Mouse (Mus musculus) liver, postnatal 0 days (tissue): ENCODE data around the gene Fgf12. TPM values are rescaled to one million over a fixed set of nuclear protein-coding genes. Genes with fewer than 3 reads are reported as not detected.
A peak's percentile ranks its signal among the peaks of the same experiment; 100 is the strongest.

Source experiments
- ATAC-seq: fragments of 200-750 bp; cut with Nextera tagmentation; 2 replicates; pipeline ENCODE4 v1.8.0; 2017; ENCODE audit warnings: mild to moderate bottlenecking, moderate library complexity
- DNase-seq: peaks from one replicate; pipeline ENCODE4 v3.0.0-alpha.2; 2016
- H3K27ac ChIP-seq: fragments of 300-500 bp; sonication (generic); 2 replicates; pipeline ENCODE4 v1.5.1; 2014; ENCODE audit warnings: antibody characterized with exemption, moderate library complexity, mild to moderate bottlenecking, low read depth
- H3K27me3 ChIP-seq: fragments of 300-500 bp; sonication (generic); 2 replicates; pipeline ENCODE4 v1.6.1; 2014; ENCODE audit warnings: low read length, control low read depth, mixed read lengths; ENCODE audit not compliant: insufficient read depth
- H3K36me3 ChIP-seq: fragments of 300-500 bp; sonication (generic); replicated peaks from 2 replicates; pipeline ENCODE4 v1.6.1; 2014; ENCODE audit warnings: mild to moderate bottlenecking, control low read depth, low read length, moderate library complexity, mixed read lengths; ENCODE audit not compliant: insufficient read depth
- H3K4me1 ChIP-seq: fragments of 300-500 bp; sonication (generic); 2 replicates; pipeline ENCODE4 v1.6.1; 2014; ENCODE audit warnings: antibody characterized with exemption, mild to moderate bottlenecking, control low read depth; ENCODE audit not compliant: insufficient read depth
- H3K4me2 ChIP-seq: fragments of 300-500 bp; sonication (generic); 2 replicates; pipeline ENCODE4 v1.6.1; 2014; ENCODE audit warnings: low read depth, mild to moderate bottlenecking, low read length, moderate library complexity, mixed read lengths
- H3K4me3 ChIP-seq: fragments of 300-500 bp; sonication (generic); 2 replicates; pipeline ENCODE4 v1.5.1; 2014; ENCODE audit warnings: low read depth, low read length
- H3K9ac ChIP-seq: fragments of 300-500 bp; sonication (generic); replicated peaks from 2 replicates; pipeline ENCODE4 v1.6.1; 2014; ENCODE audit warnings: mild to moderate bottlenecking, moderate library complexity
- H3K9me3 ChIP-seq: fragments of 300-500 bp; sonication (generic); 2 replicates; pipeline ENCODE4 v1.6.1; 2016; ENCODE audit warnings: mild to moderate bottlenecking, control low read depth, low read length, mixed read lengths
- CTCF ChIP-seq: sonication (generic); IDR thresholded peaks from 2 replicates; pipeline ENCODE4 v1.5.1; 2016; ENCODE audit warnings: antibody characterized with exemption, low read depth
- EP300 ChIP-seq: IDR thresholded peaks from 2 replicates; pipeline ENCODE4 v1.6.1; 2016; ENCODE audit warnings: antibody characterized with exemption, low read depth, mild to moderate bottlenecking
- WGBS: fragments of 180-500 bp; shearing (Covaris S2); extraction: QIAGEN DNeasy Blood & Tissue Kit; methylation state at CpG from one replicate; pipeline ENCODE4 v1.1.7; 2014; ENCODE audit not compliant: insufficient replicate concordance; 5-methylcytosine and 5-hydroxymethylcytosine counted together
- polyA plus RNA-seq: library from polyadenylated mRNA; unstranded; fragments of >200 nt; fragmentation: Nextera tagmentation; extraction: Ambion mirVana; gene quantifications from 2 replicates; pipeline ENCODE4 v1.2.1, GENCODE M21; 2015

Gene Fgf12
- polyA plus RNA-seq, 1 experiment from 2014 or later = 0.04 TPM

- Histone ChIP-seq H3K27me3 (no peaks in the 10 kb centered on the region), H3K4me3 (no peak overlapping the region), H3K9me3 (no peaks in the 10 kb centered on the region), H3K9ac (no peak overlapping the region), H3K27ac (no peak overlapping the region), H3K4me2 (no peak overlapping the region), H3K36me3 (no peaks in the 10 kb centered on the region), H3K4me1 (no peaks in the 10 kb centered on the region)
- 70% methylated on average over 4 of the region's 4 CpGs for WGBS
- DNase-seq (no peak), ATAC-seq (no peak)
- TF ChIP-seq EP300 (no peak), CTCF (no peak)
Observed at GRCm38 (mm10) chr16:28601723-28602122, 151.1 kb downstream of the Fgf12 start.

- H3K9me3 ChIP-seq = no peaks in the 10 kb centered on the region
- DNase-seq (no peak), ATAC-seq (no peak)
- WGBS = 81% methylated on average over 13 of the region's 13 CpGs
- H3K9ac ChIP-seq = no peak overlapping the region
- no peak overlapping the region for H3K27ac ChIP-seq
- no peaks in the 10 kb centered on the region for H3K36me3 ChIP-seq
- H3K4me1 ChIP-seq = no peaks in the 10 kb centered on the region
- H3K4me2 ChIP-seq = no peak overlapping the region
- H3K4me3 ChIP-seq = no peak overlapping the region
- H3K27me3 ChIP-seq = no peaks in the 10 kb centered on the region
- TF ChIP-seq EP300 = no peak
- no peak for TF ChIP-seq CTCF
Observed at GRCm38 (mm10) chr16:28596112-28596511, 156.8 kb downstream of the Fgf12 start.

GRCm38 (mm10) chr16:28593075-28593915, 159.6 kb downstream of the Fgf12 start:
- WGBS = 25% methylated on average over 26 of the region's 26 CpGs
- Histone ChIP-seq H3K4me1 (no peaks in the 10 kb centered on the region), H3K27me3 (no peaks in the 10 kb centered on the region), H3K27ac (no peak overlapping the region), H3K9ac (no peak overlapping the region), H3K36me3 (no peaks in the 10 kb centered on the region), H3K9me3 (no peaks in the 10 kb centered on the region), H3K4me3 (no peak overlapping the region), H3K4me2 (peak overlapping the region; percentile 47)
- TF ChIP-seq CTCF = peak; percentile 67
- no peak for TF ChIP-seq EP300
- DNase-seq (peak; percentile 70), ATAC-seq (peak; percentile 40; the same call in 1 of the 2 replicates)

- H3K36me3 ChIP-seq = no peaks in the 10 kb centered on the region
- no peak overlapping the region for H3K4me3 ChIP-seq
- no peaks in the 10 kb centered on the region for H3K4me1 ChIP-seq
- H3K9me3 ChIP-seq = no peaks in the 10 kb centered on the region
- TF ChIP-seq CTCF = no peak
- no peak for TF ChIP-seq EP300
- ATAC-seq (no peak), DNase-seq (no peak)
- no peaks in the 10 kb centered on the region for H3K27me3 ChIP-seq
- 75% methylated on average over 6 of the region's 6 CpGs for WGBS
- H3K4me2 ChIP-seq = no peak overlapping the region
- no peak overlapping the region for H3K27ac ChIP-seq
- no peak overlapping the region for H3K9ac ChIP-seq
Observed at GRCm38 (mm10) chr16:28592466-28592865, 160.4 kb downstream of the Fgf12 start.

GRCm38 (mm10) chr16:28591583-28591982, 161.3 kb downstream of the Fgf12 start:
- ATAC-seq (no peak), DNase-seq (no peak)
- Histone ChIP-seq H3K4me2 (no peak overlapping the region), H3K27ac (no peak overlapping the region), H3K4me1 (no peaks in the 10 kb centered on the region), H3K27me3 (no peaks in the 10 kb centered on the region), H3K4me3 (no peak overlapping the region), H3K9ac (no peak overlapping the region), H3K36me3 (no peaks in the 10 kb centered on the region), H3K9me3 (no peaks in the 10 kb centered on the region)
- 63% methylated on average over 9 of the region's 9 CpGs for WGBS
- no peak for TF ChIP-seq CTCF
- TF ChIP-seq EP300 = no peak

GRCm38 (mm10) chr16:28572212-28572611, 180.7 kb downstream of the Fgf12 start:
- Histone ChIP-seq H3K9me3 (no peaks in the 10 kb centered on the region), H3K4me3 (no peak overlapping the region), H3K36me3 (no peaks in the 10 kb centered on the region), H3K4me1 (no peaks in the 10 kb centered on the region), H3K27me3 (no peaks in the 10 kb centered on the region), H3K9ac (no peak overlapping the region), H3K27ac (no peak overlapping the region), H3K4me2 (no peak overlapping the region)
- TF ChIP-seq CTCF = no peak
- TF ChIP-seq EP300 = no peak
- 56% methylated on average over 3 of the region's 3 CpGs for WGBS
- DNase-seq = no peak
- no peak for ATAC-seq
